Mouse (Mus musculus) T-helper 2 cell (primary cell): Measurements from ENCODE around the gene Pla2g12b.
"Not testable (repeated sequence)": the region's sequence is repeated elsewhere in the genome, so short reads cannot be mapped to it uniquely, and the experiment has no call there.

ENCODE experiments used
- in situ Hi-C: fragments of 300-600 bp; cut with MboI, MseI; formaldehyde crosslinking; loops from one replicate; pipeline ENCODE4 v1.15.1; 2025; ENCODE audit warnings: high pct_unique_total_duplicates

The Pla2g12b gene

DNA sequence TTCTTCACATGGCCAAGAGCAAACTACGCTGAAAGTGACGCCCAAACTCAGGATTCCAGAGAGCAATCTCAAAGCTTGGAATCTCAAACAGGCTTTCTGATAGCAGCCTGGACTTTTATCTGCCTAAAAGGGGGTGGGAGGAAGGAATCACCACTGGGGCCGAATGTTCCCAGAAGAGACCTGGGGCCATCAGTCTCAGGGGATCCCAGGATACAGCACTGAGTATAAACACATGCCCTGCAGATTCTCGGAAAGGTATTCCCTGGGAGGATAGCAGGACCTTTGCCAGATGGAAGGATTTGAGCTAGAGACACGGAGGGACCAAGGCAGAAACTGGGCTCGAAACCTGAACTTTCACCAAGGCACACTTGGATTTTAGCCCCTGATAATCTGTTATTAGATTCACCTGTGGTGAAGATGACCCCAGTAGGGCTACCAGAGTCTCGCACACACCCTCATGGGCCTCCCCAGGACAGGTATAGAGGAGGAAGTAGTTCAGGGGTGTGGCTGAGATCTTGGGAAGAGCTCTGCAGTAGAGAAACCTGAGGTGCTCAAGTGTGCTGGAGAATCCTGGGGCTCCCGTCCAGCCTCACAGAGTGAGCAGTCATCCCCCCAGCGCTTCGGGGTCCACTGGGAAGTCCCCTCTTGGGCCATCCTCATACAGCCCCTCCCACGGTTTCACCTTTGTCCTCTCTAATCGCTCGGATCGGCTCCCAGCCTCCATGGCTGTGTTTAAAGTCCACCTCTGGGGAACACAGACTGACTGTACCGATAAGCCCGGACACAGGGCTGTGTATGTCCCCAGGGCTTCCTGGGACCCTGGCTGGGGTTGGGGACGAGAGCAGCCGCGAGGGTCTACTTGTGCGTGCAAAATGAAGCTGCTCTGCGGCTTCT lies at the start of gene Pla2g12b:
Gene Pla2g12b, plus strand, starts transcription at position 762 of the 894 bp plus-strand sequence.
- in situ Hi-C loops, result no loop called here

DNA sequence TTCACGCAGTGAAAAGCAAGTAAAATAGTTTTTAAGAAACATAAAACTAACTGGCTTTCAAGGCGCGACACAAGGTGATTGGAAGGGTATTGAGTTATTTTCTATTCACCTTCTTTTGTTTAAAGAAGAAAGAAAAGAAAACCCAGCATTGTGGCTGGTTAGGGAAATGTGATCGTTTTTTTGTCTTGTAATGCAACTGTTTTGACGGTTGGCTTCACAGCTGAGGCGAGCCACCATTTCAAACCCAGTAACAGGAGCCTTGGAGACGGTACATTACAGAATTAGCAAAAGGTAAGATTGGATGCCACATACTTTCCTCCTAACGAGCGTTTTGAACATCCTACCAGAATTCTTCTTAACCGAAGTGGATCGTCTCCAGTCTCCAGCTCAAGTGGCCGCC lies 49.3 kb upstream of the Pla2g12b start:
- in situ Hi-C loops, result loop anchor here (25.0 kb wide), 1 partner anchor 842 kb away; no protein-coding TSS in a partner anchor

DNA sequence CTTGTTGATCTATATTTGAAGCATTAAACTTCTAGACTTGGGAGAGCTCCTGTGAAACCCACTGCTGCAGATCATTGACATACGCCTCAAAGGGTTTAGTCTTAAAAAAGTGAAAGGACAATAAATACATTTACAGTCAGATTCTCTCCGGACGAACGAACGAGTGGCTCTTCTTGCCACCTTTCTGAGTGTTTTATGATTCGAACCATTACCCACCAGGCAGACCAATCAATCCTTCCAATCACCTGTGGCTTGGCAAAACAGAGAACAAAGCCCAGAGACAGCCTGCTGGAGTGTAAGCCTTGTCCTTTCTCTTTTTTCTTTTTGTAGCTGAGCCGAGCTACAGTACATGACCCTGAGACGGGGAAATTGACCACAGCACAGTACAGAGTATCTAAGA lies 48.4 kb upstream of the Pla2g12b start:
- in situ Hi-C loops, result loop anchor here (25.0 kb wide), 1 partner anchor 843 kb away; no protein-coding TSS in a partner anchor

DNA sequence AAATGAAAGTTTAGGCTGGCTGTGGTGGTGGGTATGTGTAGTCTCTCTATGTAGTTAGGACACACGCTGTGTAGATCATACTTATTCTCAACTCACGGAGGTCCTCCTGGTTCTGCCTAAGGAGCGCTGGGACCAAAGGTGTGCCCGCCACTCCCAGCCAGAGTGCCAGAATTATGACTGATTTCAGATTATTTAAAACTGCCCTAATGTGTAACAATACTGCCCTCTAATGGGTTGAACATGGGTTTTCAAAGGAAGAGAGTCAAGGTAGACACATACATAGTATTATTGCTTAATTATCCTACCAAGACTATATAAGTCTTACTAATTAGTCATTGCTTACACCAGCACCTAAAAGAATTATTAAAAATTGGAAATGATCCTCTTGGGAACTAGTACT lies 44.7 kb upstream of the Pla2g12b start:
- in situ Hi-C loops, result loop anchor here (25.0 kb wide), 1 partner anchor 846 kb away; no protein-coding TSS in a partner anchor

DNA sequence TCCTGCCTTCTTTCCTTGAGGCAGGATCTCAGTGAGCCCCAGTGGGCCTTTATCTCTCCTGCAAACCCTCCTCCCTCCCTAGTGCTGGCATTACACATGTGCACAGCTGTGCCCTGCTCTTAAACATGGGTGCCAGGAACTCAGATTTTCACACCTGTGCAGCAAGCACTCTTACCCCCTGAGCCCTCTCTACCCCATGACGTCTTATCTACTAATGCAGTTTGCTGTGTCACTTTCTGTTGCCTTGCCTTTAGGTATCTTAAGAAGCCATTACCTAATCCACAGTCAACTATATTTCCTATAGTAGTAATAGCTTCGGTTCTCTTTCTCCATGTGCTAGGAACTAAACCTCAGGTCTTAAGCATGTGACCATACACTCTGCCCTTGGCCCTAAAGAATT lies 40.3 kb upstream of the Pla2g12b start:
- in situ Hi-C loops, result loop anchor here (25.0 kb wide), 1 partner anchor 851 kb away; no protein-coding TSS in a partner anchor

DNA sequence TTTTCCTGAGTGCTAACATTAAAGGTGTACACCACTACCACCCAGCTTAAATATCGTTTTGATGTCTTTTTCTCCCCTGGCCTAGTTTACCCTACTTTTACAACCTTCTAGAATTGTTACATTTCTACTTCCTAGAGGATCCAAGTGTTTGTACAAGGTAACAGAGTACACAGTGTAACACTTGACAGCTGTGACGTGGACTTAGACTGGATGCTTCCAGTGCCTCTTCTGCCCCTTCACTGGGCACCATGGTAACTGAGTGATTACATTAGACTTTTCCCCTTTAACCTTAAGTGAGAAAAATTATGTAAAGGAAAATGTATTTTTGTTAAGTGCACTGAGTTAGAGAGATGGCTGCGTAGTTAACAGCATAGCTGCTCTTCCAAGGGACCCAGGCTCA lies 38.9 kb upstream of the Pla2g12b start:
- in situ Hi-C loops, result loop anchor here (25.0 kb wide), 1 partner anchor 852 kb away; no protein-coding TSS in a partner anchor

DNA sequence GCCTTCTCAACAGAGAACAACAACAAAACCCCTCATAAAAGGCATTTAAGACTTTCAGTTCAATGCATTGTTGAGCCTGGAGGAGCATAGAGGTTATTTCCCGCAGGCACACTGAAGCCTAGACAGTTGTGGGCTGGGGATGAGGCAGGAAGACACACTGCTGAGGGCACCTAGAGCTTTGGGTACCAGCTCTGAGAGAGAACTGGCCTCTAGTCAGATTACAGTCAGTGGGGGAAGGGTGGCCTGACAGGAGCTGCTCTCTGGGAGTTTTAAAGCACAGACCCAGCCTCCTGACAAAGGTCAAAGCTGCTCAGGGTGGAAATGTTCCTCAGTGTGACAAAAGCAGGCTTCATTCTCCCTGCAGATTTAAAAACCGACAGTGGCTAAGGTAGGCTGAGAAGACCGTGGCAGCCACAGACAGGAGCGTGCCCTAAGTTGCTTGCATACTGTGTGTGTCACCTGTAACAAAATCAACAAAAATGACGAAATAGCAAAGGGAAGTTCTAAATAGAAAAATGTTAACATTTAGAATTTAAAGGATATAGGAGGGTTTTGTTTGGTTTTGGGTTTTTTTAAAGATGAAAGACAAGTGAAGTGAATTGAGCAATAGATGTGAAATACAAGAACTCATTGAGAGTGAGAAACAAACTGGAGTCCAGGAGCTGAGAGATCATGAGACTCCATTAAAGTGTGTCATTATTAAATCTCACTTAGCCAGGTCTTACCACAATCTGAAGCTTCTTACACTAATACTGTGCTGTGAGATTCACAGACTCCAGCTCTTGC lies 37.5 kb upstream of the Pla2g12b start:
- in situ Hi-C loops, result loop anchor here (25.0 kb wide), 1 partner anchor 854 kb away; no protein-coding TSS in a partner anchor

DNA sequence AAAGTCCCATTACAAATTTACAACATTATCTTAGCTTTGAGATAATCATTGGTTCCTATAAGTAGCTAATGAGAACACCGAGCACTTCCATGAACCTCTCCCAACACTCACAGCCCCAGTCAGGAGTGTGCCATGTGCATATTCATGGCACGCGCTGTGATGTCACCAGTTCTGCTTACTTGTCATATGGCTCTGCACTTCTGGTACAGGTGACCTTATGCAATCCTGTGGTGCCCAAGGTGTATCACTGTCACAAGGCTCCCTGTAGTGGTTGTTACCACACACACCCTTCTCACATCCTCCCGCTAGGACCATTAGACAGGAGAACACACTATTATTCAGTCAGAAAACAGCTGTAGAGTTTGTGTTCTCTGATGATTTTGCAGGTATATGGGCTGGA lies 36.7 kb upstream of the Pla2g12b start:
- in situ Hi-C loops, result loop anchor here (25.0 kb wide), 1 partner anchor 854 kb away; no protein-coding TSS in a partner anchor

DNA sequence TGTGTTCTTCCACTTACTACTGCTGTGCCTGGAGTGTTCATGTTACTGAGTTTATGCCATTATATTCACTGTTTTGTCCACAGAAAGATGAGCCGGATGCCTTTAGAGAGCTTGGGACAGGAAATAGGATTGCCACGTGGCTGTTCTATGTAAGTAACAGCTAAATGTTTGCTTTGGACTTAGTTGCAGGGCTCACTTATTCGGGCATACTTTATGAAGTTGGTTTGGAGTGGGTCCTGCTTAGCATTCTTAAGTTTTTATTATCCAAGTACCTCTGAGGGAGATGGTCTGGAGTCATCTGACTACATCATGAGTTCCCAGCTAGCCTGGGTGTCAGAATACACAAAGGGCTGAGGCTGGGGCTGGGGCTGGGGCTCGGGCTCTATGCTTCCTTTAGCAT lies 36.3 kb upstream of the Pla2g12b start:
- in situ Hi-C loops, result loop anchor here (25.0 kb wide), 1 partner anchor 855 kb away; no protein-coding TSS in a partner anchor

DNA sequence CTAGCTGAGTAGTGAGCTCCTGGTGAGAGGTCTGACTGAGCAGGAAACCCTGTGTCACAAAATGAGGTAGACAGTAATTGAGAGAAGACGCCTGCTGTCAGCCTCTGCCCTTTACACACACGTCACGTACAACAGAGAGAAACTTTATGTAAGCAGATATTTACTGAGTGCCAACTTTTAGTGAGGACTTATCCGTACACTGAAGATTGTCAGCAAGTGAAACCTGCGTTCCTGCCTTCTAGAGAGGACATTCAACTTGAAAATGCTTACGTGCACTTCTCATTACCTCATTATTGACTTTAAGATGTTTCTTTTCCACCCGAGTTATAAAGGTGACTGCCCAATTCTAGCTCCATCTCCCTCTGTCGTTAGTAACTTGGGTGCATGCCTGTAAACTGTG lies 34.7 kb upstream of the Pla2g12b start:
- in situ Hi-C loops, result loop anchor here (25.0 kb wide), 1 partner anchor 856 kb away; no protein-coding TSS in a partner anchor

DNA sequence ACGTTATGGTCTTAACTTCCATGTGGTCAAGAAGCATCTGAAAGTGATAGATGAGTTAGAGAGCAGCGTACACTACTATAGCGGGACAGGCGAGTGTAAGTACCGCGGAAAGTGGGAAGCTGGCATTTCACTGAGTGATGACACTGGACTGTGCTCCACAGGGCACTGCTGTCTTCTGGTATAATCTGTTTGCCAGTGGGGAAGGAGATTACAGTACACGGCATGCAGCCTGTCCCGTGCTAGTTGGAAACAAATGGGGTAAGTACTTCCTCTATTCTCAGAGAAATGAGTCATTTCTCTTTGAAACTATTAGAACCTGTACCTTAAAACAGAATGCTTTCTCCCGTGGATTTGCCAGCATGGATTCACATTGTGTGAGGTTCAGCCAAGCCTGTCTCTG lies 34.0 kb upstream of the Pla2g12b start:
- in situ Hi-C loops, result loop anchor here (25.0 kb wide), 1 partner anchor 857 kb away; no protein-coding TSS in a partner anchor

DNA sequence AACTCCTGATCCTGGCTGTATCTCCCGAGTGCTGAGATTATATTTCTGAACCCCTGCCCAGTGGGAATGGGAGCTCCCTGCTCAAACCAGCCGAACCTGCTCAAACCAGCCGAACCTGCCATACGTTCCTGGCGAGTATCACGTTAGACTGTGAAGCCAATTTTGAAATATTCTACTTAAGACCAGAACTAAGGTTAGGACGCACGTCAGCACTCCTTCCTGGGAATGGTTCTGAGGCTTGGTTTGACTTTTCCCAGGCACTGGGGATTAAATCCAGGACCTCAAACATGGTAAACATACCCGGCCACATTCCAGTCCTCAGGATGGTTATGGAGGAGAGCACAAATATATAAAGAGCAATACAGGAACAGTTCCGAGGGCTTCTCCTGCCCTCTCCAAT lies 25.6 kb upstream of the Pla2g12b start:
- in situ Hi-C loops, result loop anchor here (10.0 kb wide), 1 partner anchor 487 kb away; no protein-coding TSS in a partner anchor

DNA sequence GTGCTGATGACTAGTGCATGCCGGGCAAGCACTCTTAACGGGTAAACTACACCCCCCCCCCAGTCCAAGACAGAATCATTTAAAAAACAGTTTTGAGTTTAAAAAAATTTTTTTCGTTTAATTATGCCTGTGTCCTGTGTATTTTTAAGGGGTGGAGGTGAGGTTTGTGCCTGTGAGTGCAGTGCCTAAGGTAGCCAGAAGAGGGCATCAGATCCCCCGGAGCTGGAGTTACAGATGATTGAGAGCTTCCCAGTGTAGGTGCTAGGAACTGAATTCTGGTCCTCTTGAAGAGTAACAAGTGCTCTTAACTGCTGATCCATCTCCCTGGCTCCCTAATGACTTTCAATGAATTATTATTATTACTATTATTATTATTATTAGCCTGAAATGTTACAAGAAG lies 24.7 kb upstream of the Pla2g12b start:
- in situ Hi-C loops, result loop anchor here (10.0 kb wide), 1 partner anchor 486 kb away; no protein-coding TSS in a partner anchor

DNA sequence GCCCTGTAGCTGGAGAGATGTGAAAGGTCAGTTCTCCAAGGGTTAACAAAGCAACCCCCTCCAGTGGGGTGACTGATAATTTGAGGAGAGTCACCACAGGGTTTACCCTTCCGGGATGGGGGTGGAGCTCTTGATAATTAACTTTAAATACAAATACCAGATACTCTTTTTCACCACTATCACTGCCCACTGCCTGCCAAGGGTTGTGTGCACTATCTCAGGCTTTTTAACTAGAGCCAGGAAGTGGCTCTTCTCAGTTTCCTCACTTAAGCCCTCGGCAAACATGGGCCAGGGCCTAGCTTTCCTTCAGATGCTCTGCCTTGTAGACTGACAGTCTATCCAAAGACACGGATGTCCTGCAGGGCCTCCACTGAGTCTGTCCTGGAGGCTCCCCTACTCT lies 23.5 kb upstream of the Pla2g12b start:
- in situ Hi-C loops, result loop anchor here (10.0 kb wide), 1 partner anchor 485 kb away; no protein-coding TSS in a partner anchor

DNA sequence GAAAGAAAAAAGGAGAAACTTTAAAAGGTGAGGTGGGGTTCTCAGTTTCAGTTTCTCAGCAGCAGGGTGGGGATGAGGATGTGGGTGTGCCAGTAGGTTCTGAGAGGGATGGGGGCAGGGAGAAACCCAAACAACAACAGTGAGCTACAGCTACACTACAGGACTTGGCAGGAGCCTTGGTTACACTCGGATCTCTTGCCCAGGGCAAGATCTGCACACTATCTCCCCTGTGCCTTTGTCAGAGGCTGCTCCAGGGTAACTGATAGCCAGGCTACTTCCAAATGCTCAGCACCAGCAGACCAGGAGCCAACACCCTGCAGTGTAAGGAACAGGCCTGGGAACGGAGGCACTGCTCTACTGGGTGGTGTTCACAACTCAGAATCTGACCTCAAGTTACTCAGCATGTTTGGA lies 23.0 kb upstream of the Pla2g12b start:
- in situ Hi-C loops, result no loop called here

DNA sequence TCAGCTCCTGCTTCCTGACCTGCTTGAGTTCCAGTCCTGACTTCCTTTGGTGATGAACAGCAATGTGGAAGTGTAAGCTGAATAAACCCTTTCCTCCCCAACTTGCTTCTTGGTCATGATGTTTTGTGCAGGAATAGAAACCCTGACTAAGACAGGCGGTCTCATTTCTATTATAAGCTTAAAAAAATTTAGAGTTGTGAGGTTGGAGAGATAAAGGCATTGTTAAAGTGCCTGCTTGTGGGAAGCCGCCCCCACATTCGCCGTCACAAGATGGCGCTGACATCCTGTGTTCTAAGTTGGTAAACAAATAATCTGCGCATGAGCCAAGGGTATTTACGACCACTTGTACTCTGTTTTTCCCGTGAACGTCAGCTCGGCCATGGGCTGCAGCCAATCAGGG lies 21.9 kb upstream of the Pla2g12b start:
- in situ Hi-C loops, result not testable (repeated sequence)

DNA sequence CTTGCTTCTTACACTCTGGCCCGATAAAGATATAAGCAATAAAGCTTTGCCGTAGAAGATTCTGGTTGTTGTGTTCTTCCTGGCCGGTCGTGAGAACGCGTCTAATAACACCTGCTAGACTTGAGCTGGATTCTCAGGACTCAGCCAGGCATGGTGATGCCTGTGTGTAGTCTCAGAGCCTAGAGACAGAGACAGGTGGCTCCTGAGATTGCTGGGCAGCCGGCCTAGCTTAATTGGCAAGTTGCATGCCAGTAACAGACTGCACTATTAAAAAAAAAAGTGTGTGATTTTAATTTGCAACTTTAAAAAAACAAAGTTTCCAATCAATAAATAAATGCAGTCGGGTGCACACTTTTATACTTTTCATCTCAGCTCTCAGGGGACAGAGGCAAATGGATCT lies 16.5 kb upstream of the Pla2g12b start:
- in situ Hi-C loops, result no loop called here

DNA sequence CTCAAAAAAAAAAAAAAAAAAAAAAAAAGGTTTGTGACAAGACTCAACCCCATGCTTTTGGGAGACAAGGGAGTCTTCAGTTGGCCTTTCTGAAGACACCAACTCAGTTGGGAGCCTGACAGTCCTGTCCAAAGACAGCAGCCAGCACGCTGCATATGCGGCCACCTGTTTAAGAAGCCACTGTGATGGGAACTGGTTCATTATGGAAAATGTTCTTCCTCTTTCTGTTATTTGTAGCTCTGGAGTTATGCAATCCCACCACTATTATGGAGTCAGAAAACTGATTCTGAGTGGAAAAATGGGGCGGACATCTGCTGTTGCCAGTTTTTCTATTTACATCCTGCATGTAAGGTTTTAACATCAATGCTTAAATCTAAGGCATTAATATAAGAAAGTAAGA lies 13.8 kb upstream of the Pla2g12b start:
- in situ Hi-C loops, result loop anchor here (10.0 kb wide), 1 partner anchor 645 kb away; no protein-coding TSS in a partner anchor

DNA sequence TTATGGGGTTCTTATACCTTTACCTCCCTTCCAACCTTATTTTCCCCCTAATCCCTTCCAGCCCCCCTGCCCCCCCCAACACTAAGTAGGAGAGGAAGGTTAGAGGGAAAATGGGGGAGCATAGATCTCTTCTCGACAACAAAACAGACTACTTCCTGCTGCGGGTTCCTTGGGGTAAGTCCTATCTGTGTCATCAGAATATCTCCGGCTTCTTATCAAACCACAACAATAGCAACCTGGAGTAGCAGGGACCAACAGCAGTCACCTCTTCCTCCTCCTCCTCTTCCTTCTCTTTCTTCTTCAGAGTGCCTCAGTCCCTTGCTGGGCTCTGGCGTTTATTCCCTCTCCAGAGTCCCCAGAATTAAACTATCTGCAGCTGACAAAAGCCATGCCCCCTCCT lies 11.6 kb upstream of the Pla2g12b start:
- in situ Hi-C loops, result loop anchor here (10.0 kb wide), 1 partner anchor 643 kb away; no protein-coding TSS in a partner anchor

DNA sequence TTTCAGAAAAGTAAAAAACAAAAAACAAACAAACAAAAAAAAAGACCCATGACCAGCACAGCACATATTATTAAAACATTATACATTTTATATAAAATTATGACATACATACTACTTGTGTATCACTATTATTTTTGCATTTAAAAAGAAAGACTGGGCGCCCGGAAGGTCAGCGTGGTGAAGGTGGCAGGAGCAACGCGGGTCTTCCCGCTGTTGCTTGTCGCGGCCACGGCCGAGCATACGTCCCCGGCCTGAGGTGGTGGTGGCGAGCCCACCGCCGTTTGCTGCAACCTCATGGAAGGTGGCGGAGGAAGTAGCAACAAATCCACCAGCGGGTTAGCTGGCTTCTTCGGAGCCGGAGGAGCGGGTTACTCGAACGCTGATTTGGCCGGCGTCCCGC lies 8.0 kb upstream of the Pla2g12b start, which contains the start of gene Gm10273:
Gene Gm10273, plus strand, starts transcription at position 172 of the 400 bp plus-strand sequence.
- in situ Hi-C loops, result loop anchor here (10.0 kb wide), 1 partner anchor 639 kb away; no protein-coding TSS in a partner anchor

DNA sequence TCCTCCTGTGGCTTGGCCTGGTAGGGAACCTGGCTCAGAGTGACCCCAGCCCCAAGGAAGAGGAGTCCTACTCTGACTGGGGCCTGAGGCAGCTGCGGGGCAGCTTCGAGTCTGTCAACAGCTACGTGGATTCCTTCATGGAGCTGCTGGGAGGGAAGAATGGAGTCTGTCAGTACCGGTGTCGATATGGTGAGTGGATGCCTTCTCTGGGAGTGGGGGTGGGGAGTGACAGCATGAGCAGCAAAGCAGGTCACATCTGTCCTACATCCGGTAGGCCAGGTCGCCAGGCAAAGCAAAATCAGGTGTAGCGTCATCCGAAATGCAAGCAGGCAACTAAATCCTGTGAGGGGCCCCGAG lies 311 bp downstream of the Pla2g12b start:
- in situ Hi-C loops, result no loop called here

DNA sequence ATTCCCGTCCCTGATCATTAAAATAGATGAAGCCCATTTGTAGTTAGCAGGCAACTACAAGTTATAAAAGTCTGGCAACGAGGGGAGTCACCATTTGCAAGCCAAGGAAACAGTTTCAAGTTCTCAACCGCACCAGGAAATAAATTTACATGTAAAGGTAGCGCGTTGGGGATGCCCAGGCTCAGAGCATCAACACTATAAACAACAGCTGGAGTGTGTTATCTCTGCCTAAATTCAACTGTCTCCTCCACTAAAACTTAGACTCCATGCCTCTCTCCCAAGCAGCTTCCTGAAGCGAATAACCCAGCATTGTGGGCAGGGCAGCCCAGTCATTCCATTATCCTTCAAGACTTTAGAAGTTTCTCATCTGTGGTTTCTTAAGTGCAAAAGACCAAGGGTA lies 5.0 kb downstream of the Pla2g12b start:
- in situ Hi-C loops, result no loop called here
